Mouse (Mus musculus) testis, adult 2 months (tissue): ENCODE measurements around the gene Zc3h12c. TPM values are rescaled to one million over a fixed set of nuclear protein-coding genes. Genes with fewer than 3 reads are reported as not detected.

Experiments used
- H3K27ac ChIP-seq: fragments of 200-500 bp; 2 replicates; pipeline ENCODE4 v1.5.1; 2012; ENCODE audit warnings: low read depth, low read length; ENCODE audit not compliant: control insufficient read depth, insufficient read depth
- H3K27me3 ChIP-seq: fragments of 200-500 bp; 2 replicates; pipeline ENCODE4 v1.6.1; 2012; ENCODE audit warnings: mild to moderate bottlenecking, low read length, moderate library complexity; ENCODE audit not compliant: control insufficient read depth, insufficient read depth
- H3K36me3 ChIP-seq: fragments of 200-500 bp; 2 replicates; pipeline ENCODE4 v1.6.1; 2012; ENCODE audit warnings: mild to moderate bottlenecking, low read length; ENCODE audit not compliant: control insufficient read depth, insufficient read depth
- H3K4me1 ChIP-seq: fragments of 200-500 bp; 2 replicates; pipeline ENCODE4 v1.6.1; 2012; ENCODE audit warnings: low read length; ENCODE audit not compliant: control insufficient read depth, insufficient read depth
- H3K4me3 ChIP-seq: fragments of 200-500 bp; 2 replicates; pipeline ENCODE4 v1.5.1; 2012; ENCODE audit warnings: low read depth, mild to moderate bottlenecking, low read length, moderate library complexity, mixed read lengths; ENCODE audit not compliant: control insufficient read depth
- CTCF ChIP-seq: fragments of 200-500 bp; IDR thresholded peaks from 2 replicates; pipeline ENCODE4 v1.5.1; 2012; ENCODE audit warnings: low read depth, mild to moderate bottlenecking, inconsistent platforms, low read length, moderate library complexity; ENCODE audit not compliant: control insufficient read depth, insufficient read depth, insufficient replicate concordance
- POLR2A ChIP-seq: fragments of 200-500 bp; IDR thresholded peaks from 2 replicates; pipeline ENCODE4 v1.6.1; 2012; ENCODE audit warnings: low read depth, mild to moderate bottlenecking, inconsistent platforms, low read length, moderate library complexity; ENCODE audit not compliant: control insufficient read depth
- polyA plus RNA-seq: library from polyadenylated mRNA; depleted of rRNA; stranded (reverse); fragments of >200 nt; gene quantifications from 2 replicates; pipeline ENCODE4 v1.2.3, GENCODE M21; 2012

Gene Zc3h12c
- polyA plus RNA-seq, 1 experiment: 2.1 TPM

DNA sequence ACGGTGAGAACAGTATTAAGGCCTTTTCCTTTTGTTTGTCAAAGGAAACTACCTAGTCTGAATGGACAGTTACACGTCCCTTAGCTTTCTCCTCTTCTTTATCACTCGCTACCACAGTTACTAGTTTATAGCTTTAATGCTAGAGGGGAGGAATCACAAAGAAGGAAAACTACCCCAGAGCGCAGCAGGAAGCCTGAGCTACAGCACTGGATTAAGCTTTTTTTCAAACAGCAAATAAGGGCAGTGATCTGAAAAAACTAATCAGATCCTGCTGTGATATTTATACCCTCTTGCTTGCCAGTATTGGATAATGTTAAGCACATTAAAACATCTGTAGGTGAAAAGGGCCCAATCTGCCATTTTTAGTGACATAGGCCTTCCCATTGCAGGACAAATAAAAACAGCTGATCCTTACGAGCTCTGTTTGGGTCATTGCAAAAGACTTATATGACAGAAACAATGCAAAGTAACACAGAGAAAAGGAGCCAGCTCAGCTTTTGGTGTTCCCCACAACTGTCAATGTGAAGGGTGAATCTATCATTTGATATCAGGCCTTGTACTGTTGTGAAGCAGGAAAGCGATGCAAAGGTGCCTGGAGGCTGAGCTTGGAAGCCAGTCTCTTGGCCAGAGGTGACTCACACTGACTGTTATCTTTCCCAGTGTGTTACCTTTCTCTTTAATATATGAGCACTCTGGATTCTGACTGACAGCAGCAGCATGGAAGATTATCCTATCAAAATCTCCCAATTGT, 16.1 kb downstream of the Zc3h12c start:
- Histone ChIP-seq H3K4me3 (no peak overlapping the region), H3K27me3 (no peaks in the 10 kb centered on the region), H3K27ac (no peak overlapping the region), H3K4me1 (no peaks in the 10 kb centered on the region), H3K36me3 (no peaks in the 10 kb centered on the region)
- TF ChIP-seq POLR2A: no peak
- TF ChIP-seq CTCF: no peak

DNA sequence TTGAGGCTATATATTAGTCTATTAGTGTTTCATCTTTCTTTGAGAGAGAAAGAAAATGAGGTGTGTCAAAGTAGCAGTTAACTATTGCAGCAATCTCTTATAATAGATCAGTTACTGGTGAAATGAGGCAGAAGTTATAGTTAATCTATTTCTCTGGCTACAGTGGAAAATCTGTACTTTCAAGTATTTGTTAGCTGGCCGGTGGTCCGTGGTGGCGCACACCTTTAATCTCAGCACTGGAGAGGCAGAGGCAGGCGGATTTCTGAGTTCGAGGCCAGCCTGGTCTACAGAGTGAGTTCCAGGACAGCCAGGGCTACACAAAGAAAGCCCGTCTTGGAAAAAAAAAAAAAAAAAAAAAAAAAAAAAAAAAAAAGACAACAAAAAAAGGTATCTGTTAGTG, 18.6 kb downstream of the Zc3h12c start:
- Histone ChIP-seq H3K27ac (no peak overlapping the region), H3K4me1 (no peaks in the 10 kb centered on the region), H3K36me3 (no peaks in the 10 kb centered on the region), H3K4me3 (no peak overlapping the region), H3K27me3 (no peaks in the 10 kb centered on the region)
- no peak for TF ChIP-seq POLR2A

DNA sequence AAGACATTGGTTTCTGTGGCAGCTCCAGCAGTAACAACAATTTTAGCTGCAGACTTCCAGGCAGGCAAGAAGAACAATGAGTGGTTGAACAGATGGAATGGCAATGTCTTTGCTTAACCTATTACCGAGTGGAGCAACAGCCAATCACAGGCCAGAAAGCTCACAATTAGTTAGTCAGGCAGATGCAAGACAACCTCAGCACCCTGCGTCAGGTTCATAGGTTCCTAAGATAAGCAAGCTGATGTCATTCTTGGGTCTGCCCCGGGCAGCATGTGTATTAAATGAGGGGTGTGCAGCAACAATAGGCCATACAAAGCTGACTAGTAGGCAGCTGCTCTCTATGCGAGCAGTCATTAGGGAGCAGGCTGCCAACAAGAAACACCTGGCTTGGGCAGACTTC, 19.1 kb downstream of the Zc3h12c start:
- Histone ChIP-seq H3K4me3 (no peak overlapping the region), H3K27ac (no peak overlapping the region), H3K36me3 (no peaks in the 10 kb centered on the region), H3K4me1 (no peaks in the 10 kb centered on the region), H3K27me3 (no peaks in the 10 kb centered on the region)
- TF ChIP-seq POLR2A: no peak
- TF ChIP-seq CTCF: no peak

DNA sequence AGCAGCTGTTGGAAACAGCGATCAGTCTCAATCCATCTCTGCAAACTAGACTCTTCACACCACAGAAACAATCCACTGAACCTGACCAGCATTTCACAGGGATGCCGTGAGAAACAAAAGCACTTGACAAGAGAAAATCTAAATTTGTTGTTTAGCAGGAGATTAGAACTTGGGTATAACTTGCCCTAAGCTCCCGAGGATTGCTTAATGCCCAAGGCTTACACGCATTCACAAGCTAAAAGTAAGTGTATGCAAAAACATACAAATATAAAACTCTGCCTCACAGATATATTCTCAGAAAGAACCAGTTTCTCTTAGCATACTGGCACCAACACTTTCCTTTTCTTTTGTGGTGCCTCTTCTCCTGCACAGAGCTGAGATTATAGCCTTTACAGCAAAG, 19.5 kb downstream of the Zc3h12c start:
- Histone ChIP-seq H3K36me3 (no peaks in the 10 kb centered on the region), H3K27ac (no peak overlapping the region), H3K4me3 (no peak overlapping the region), H3K4me1 (no peaks in the 10 kb centered on the region), H3K27me3 (no peaks in the 10 kb centered on the region)
- TF ChIP-seq CTCF (no peak), POLR2A (no peak)

GRCm38 (mm10) chr9:52148311-52148710, 20.1 kb downstream of the Zc3h12c start:
- Histone ChIP-seq H3K27me3 (no peaks in the 10 kb centered on the region), H3K36me3 (no peaks in the 10 kb centered on the region), H3K27ac (no peak overlapping the region), H3K4me3 (no peak overlapping the region), H3K4me1 (no peaks in the 10 kb centered on the region)
- no peak for TF ChIP-seq CTCF
- no peak for TF ChIP-seq POLR2A

GRCm38 (mm10) chr9:52146241-52146640, 22.1 kb downstream of the Zc3h12c start:
- no peak overlapping the region for H3K4me3 ChIP-seq
- no peak for TF ChIP-seq CTCF
- H3K27ac ChIP-seq: no peak overlapping the region
- H3K27me3 ChIP-seq: no peaks in the 10 kb centered on the region
- no peaks in the 10 kb centered on the region for H3K36me3 ChIP-seq
- no peaks in the 10 kb centered on the region for H3K4me1 ChIP-seq

GRCm38 (mm10) chr9:52132771-52133170, 35.6 kb downstream of the Zc3h12c start:
- H3K27ac ChIP-seq: no peak overlapping the region
- H3K36me3 ChIP-seq: no peaks in the 10 kb centered on the region
- H3K27me3 ChIP-seq: no peaks in the 10 kb centered on the region
- H3K4me3 ChIP-seq: no peak overlapping the region
- H3K4me1 ChIP-seq: no peaks in the 10 kb centered on the region
- TF ChIP-seq POLR2A (no peak), CTCF (no peak)

GRCm38 (mm10) chr9:52130348-52130747, 38.0 kb downstream of the Zc3h12c start:
- H3K27ac ChIP-seq: no peak overlapping the region
- no peaks in the 10 kb centered on the region for H3K36me3 ChIP-seq
- no peak overlapping the region for H3K4me3 ChIP-seq
- H3K27me3 ChIP-seq: no peaks in the 10 kb centered on the region
- TF ChIP-seq POLR2A: no peak
- TF ChIP-seq CTCF: no peak
- H3K4me1 ChIP-seq: no peaks in the 10 kb centered on the region
